ENCODE assay signal across 13 mouse cellular contexts in the genomic region with DNA sequence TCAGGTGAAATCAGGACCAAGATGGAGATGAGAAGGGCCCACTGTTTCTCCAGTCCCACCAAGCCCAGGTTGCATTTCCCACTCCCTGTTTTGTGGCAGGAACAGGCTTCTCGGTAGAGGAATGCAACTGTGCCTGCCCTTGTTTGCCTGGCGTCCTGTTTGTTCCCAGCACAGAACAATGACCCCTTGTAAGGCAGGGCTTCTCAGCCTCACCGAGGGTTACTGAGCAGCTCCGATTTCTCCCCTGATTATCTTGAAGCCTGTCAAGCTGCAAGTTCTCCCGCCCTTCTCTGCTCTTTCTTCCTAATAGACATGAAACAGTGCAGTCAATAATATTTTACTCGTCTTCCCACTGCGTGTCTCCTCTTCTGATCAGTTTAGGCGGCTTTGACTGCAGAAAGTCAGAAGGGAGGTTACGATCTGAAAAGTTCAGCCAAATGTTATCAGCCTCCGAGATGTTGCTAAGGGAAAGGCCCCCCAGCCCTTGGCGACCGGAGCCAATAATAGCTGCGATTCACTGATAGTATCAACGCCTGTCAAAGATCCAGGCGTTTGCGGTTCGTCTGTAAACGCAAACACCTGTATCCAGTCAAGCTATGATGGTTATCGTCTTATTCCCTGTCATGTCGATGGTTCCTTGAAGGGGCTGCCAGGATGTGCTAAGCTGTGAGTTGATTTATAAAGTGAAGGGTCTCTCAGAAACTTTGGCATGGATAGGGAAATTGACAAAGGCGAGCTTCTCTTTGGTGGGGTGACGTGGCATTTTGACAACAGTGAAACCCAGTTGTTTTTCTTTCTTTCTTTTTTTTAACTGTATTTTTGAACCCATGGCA.
DNase-seq lines count a peak whose midpoint lies in the region; ATAC-seq lines count a peak whose summit lies in the region.
"Had no signal": no experiment of that assay in that cellular context is flagged by ENCODE, and none has a peak within 500 bp of the region (broad histone marks: within the 10 kb centered on the region; RNA-seq: fewer than 3 reads in every experiment).

No protein-coding gene starts in this region.

- WGBS in heart, embryonic 14.5 days, result 13% methylated on average over 22 of the region's 22 CpGs
- whole genome bisulfite sequencing in lung, embryonic 15.5 days, result 6% methylated on average over 22 of the region's 22 CpGs
- WGBS in embryonic facial prominence, embryonic 12.5 days, result 21% methylated on average over 22 of the region's 22 CpGs

- no peaks in the 10 kb centered on the region for H3K36me3 ChIP-seq in heart, embryonic 14.5 days (ENCODE audit: control insufficient read depth, insufficient read depth, low read length)
- H3K36me3 ChIP-seq in lung, embryonic 15.5 days, result no peaks in the 10 kb centered on the region
- H3K36me3 ChIP-seq in embryonic facial prominence, embryonic 12.5 days, result no peaks in the 10 kb centered on the region
- H3K36me3 ChIP-seq: embryonic facial prominence, embryonic 15.5 days; liver, embryonic 12.5 days had no signal

- 0 out of 2 replicates have a peak overlapping the region, but pooled peaks have one; percentile 28 for H3K9ac ChIP-seq in heart, embryonic 14.5 days (ENCODE audit: low read length)
- H3K9ac ChIP-seq in lung, embryonic 15.5 days, result no peak overlapping the region
- H3K9ac ChIP-seq in embryonic facial prominence, embryonic 12.5 days, result no peak overlapping the region
- H3K9ac ChIP-seq: embryonic facial prominence, embryonic 15.5 days; hindbrain, embryonic 14.5 days; liver, embryonic 12.5 days had no signal

- H3K4me3 ChIP-seq in heart, embryonic 14.5 days (ENCODE audit: control insufficient read depth in 1 of 2, insufficient read depth in 1 of 2, low read depth in 1 of 2, low read length in 2 of 2), result peak overlapping the region in 1 of 2 experiments; percentile 12; a peak in 1 of 4 replicates
- no peak overlapping the region for H3K4me3 ChIP-seq in lung, embryonic 15.5 days
- H3K4me3 ChIP-seq in embryonic facial prominence, embryonic 12.5 days, result no peak overlapping the region
- H3K4me3 ChIP-seq: embryonic facial prominence, embryonic 15.5 days; liver, embryonic 12.5 days had no signal

- no peaks in the 10 kb centered on the region for H3K9me3 ChIP-seq in heart, embryonic 14.5 days (ENCODE audit: control insufficient read depth, low read length)
- no peaks in the 10 kb centered on the region for H3K9me3 ChIP-seq in lung, embryonic 15.5 days
- H3K9me3 ChIP-seq in embryonic facial prominence, embryonic 12.5 days, result no peaks in the 10 kb centered on the region
- H3K9me3 ChIP-seq: embryonic facial prominence, embryonic 15.5 days had no signal

- peak overlapping the region; percentile 56 for H3K4me2 ChIP-seq in heart, embryonic 14.5 days (ENCODE audit: low read length)
- peak overlapping the region; percentile 13 for H3K4me2 ChIP-seq in lung, embryonic 15.5 days
- H3K4me2 ChIP-seq in embryonic facial prominence, embryonic 12.5 days (replicated peaks), result peak overlapping the region; percentile 23; the same call in 1 of the 2 replicates
- H3K4me2 ChIP-seq: embryonic facial prominence, embryonic 15.5 days; hindbrain, embryonic 14.5 days; liver, embryonic 12.5 days had no signal

- H3K4me1 ChIP-seq in heart, embryonic 14.5 days (ENCODE audit: control insufficient read depth in 2 of 2, insufficient read depth in 2 of 2, low read length in 2 of 2), result peaks cover 6 to 9% of the 10 kb centered on the region in 2 experiments
- peaks cover 29% of the 10 kb centered on the region for H3K4me1 ChIP-seq in lung, embryonic 15.5 days
- H3K4me1 ChIP-seq in embryonic facial prominence, embryonic 12.5 days, result peaks cover 23% of the 10 kb centered on the region
- H3K4me1 ChIP-seq: liver, embryonic 12.5 days had no signal

- DNase-seq in heart, adult 18-20 months, result no peak
- no peak for DNase-seq in lung, postnatal 25 days (ENCODE audit: low spot score)
- DNase-seq in retina, embryonic 14.5 days (ENCODE audit: low spot score), result peak; percentile 42
- no peak for DNase-seq in layer of hippocampus, adult 9-10 months (ENCODE audit: low spot score)
- no peak for DNase-seq in cerebellum, postnatal 25 days
- DNase-seq: midbrain, embryonic 14.5 days; right cerebral cortex, postnatal 14 days had no signal

- ATAC-seq in heart, embryonic 14.5 days (ENCODE audit: insufficient number of reproducible peaks, insufficient read depth, low FRiP score, low read depth), result no peak
- peak; percentile 50; the same call in 1 of the 2 replicates for ATAC-seq in lung, embryonic 15.5 days (ENCODE audit: borderline replicate concordance, extremely low read depth, low FRiP score, low TSS enrichment)
- no peak for ATAC-seq in embryonic facial prominence, embryonic 12.5 days (ENCODE audit: insufficient number of reproducible peaks, insufficient read depth, low FRiP score, low TSS enrichment)
- ATAC-seq: liver, embryonic 12.5 days had no signal

- no peaks in the 10 kb centered on the region for H3K27me3 ChIP-seq in heart, embryonic 14.5 days (ENCODE audit: control insufficient read depth, insufficient read depth, low read length)
- H3K27me3 ChIP-seq in lung, embryonic 15.5 days, result no peaks in the 10 kb centered on the region
- H3K27me3 ChIP-seq in embryonic facial prominence, embryonic 12.5 days, result no peaks in the 10 kb centered on the region
- H3K27me3 ChIP-seq: liver, embryonic 12.5 days had no signal

- H3K27ac ChIP-seq in heart, embryonic 14.5 days (replicated peaks in 1 of 2; ENCODE audit: control insufficient read depth in 1 of 2, insufficient read depth in 1 of 2, low read depth in 2 of 2, low read length in 2 of 2), result no peak overlapping the region
- peak overlapping the region; percentile 55 for H3K27ac ChIP-seq in lung, embryonic 15.5 days
- peak overlapping the region; percentile 32; the same call in 1 of the 2 replicates for H3K27ac ChIP-seq in embryonic facial prominence, embryonic 12.5 days
- H3K27ac ChIP-seq: embryonic facial prominence, embryonic 15.5 days; hindbrain, embryonic 14.5 days; liver, embryonic 12.5 days had no signal

Comparison
In these comparisons a context has a peak if more than half of its experiments do, and no peak if none do; other contexts are left out.
1. H3K27ac ChIP-seq: peak in lung, embryonic 15.5 days (single experiment) and embryonic facial prominence, embryonic 12.5 days (single experiment); none in heart, embryonic 14.5 days (0 of 2).
2. Peak in every context shown above with its lines, with median percentiles within 50 percentile points of each other: H3K4me2 ChIP-seq.